25 mouse cellular contexts compared by ENCODE assay signal in the genomic region with DNA sequence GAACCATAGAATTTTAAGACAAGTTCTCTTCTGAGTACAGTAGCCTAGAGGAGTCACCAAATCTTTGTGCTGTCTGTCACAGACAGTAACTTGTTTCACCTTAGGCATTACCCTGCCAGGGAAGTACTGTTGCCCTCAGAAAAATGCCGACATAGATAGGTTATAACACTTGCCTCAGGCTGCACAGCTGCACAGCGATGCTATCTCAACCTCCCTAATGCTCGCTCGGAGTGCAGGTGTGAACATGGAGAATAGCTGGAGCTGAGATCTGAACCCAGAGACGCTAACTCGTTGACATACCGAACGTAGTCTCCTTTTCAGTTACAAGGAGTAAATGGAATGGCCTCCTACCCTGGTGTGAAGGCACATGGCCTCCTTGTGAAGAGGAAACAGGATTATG. TPM values are rescaled to one million over a fixed set of nuclear protein-coding genes. Genes with fewer than 3 reads are reported as not detected.
"Had no signal": no experiment of that assay in that cellular context is flagged by ENCODE, and none has a peak within 500 bp of the region (broad histone marks: within the 10 kb centered on the region; RNA-seq: fewer than 3 reads in every experiment).

No protein-coding gene starts in this region.

- DNase-seq: lung, adult 2 months; lung, postnatal 14 days; lung, postnatal 4 days; retina, postnatal 1 day; right cerebral cortex, adult 18-20 months; right cerebral cortex, postnatal 25 days; right cerebral cortex, postnatal 4 days; spleen, adult 18-20 months had no signal

RNA-seq across cellular contexts. Expression of a gene that starts 46.2 kb away (rescaled TPM):
- polyA plus RNA-seq: liver, embryonic 12.5 days; liver, embryonic 14.5 days; lung, embryonic 15.5 days; midbrain, embryonic 10.5 days; midbrain, embryonic 13.5 days; midbrain, embryonic 15.5 days; myocyte; neural tube, embryonic 11.5 days; neural tube, embryonic 13.5 days; neural tube, embryonic 15.5 days; small intestine, adult 2 months; stomach, embryonic 14.5 days had no signal

RNA-seq across cellular contexts. Expression of a gene that starts 57.8 kb away (rescaled TPM):
- total RNA-seq: megakaryocyte, adult 5-6 weeks; megakaryocyte-erythroid progenitor cell, adult 5-6 weeks had no signal
- polyA plus RNA-seq: limb, embryonic 15.5 days; liver, embryonic 12.5 days; liver, embryonic 14.5 days; liver, embryonic 16.5 days; lung, embryonic 15.5 days; midbrain, embryonic 10.5 days; midbrain, embryonic 13.5 days; midbrain, embryonic 15.5 days; neural tube, embryonic 11.5 days; neural tube, embryonic 13.5 days; neural tube, embryonic 15.5 days; small intestine, adult 2 months; stomach, embryonic 14.5 days; stomach, embryonic 16.5 days had no signal
